In the genomic region with DNA sequence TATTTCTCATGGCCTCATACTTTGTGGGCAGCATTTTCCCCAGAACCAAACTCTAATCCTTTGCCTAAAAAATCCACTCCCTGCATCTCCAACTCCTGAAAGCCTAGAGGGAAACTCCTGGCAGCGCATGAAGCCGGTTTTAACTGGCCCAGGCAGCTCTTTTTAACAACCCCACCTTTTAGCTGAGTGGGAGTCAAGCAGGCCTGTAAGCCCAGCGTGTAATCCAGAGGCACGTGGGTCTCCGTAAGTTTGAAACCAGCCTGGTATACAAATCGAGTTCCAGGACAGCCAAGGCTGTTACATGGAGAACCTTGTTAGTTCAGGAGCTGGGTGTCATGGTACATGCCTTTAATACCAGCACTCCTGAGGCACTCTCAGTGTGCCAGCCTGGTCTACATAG, we compare ENCODE assay signal across 26 mouse cellular contexts. TPM values are rescaled to one million over a fixed set of nuclear protein-coding genes. Genes with fewer than 3 reads are reported as not detected.
DNase-seq lines count a peak whose midpoint lies in the region; ATAC-seq and TF ChIP-seq lines count a peak whose summit lies in the region.
"Had no signal": no experiment of that assay in that cellular context is flagged by ENCODE, and none has a peak within 500 bp of the region (broad histone marks: within the 10 kb centered on the region; RNA-seq: fewer than 3 reads in every experiment).

No protein-coding gene starts in this region.

- no peak for TF ChIP-seq CTCF in liver, postnatal 0 days (IDR thresholded peaks at IDR 0.05; ENCODE audit: low read depth)
- no peak for TF ChIP-seq CTCF in E14TG2a.4 (conservative IDR thresholded peaks at IDR 0.05; ENCODE audit: low read length)

- no peak overlapping the region for H3K4me3 ChIP-seq in hindbrain, embryonic 15.5 days
- H3K4me3 ChIP-seq in hindbrain, embryonic 11.5 days (ENCODE audit: low read depth, low read length), result no peak overlapping the region
- no peak overlapping the region for H3K4me3 ChIP-seq in liver, postnatal 0 days (ENCODE audit: low read depth, low read length)
- no peak overlapping the region for H3K4me3 ChIP-seq in liver, embryonic 12.5 days
- peak overlapping the region; percentile 21 for H3K4me3 ChIP-seq in E14TG2a.4 (replicated peaks; ENCODE audit: low read length)
- H3K4me3 ChIP-seq: embryonic facial prominence, embryonic 13.5 days; limb, embryonic 12.5 days; megakaryocyte, embryonic 14.5 days had no signal

- 0 out of 2 replicates have a peak overlapping the region, but pooled peaks have one; percentile 25 for H3K27ac ChIP-seq in hindbrain, embryonic 15.5 days (replicated peaks)
- no peak overlapping the region for H3K27ac ChIP-seq in hindbrain, embryonic 11.5 days (ENCODE audit: low read depth, low read length)
- no peak overlapping the region for H3K27ac ChIP-seq in liver, postnatal 0 days (ENCODE audit: low read depth)
- H3K27ac ChIP-seq in liver, embryonic 12.5 days, result no peak overlapping the region
- H3K27ac ChIP-seq: embryonic facial prominence, embryonic 13.5 days; limb, embryonic 12.5 days had no signal

- no peak for ATAC-seq in hindbrain, embryonic 15.5 days (ENCODE audit: low FRiP score, low read depth)
- ATAC-seq in hindbrain, embryonic 11.5 days (ENCODE audit: low FRiP score), result no peak
- ATAC-seq in liver, postnatal 0 days, result no peak
- ATAC-seq in liver, embryonic 12.5 days, result no peak
- ATAC-seq: intestine, postnatal 0 days had no signal

- peaks cover 15% of the 10 kb centered on the region for H3K36me3 ChIP-seq in hindbrain, embryonic 15.5 days
- H3K36me3 ChIP-seq in hindbrain, embryonic 11.5 days (ENCODE audit: control insufficient read depth, insufficient read depth, low read length), result no peaks in the 10 kb centered on the region
- H3K36me3 ChIP-seq in liver, postnatal 0 days (replicated peaks; ENCODE audit: insufficient read depth, low read length), result no peaks in the 10 kb centered on the region
- no peaks in the 10 kb centered on the region for H3K36me3 ChIP-seq in liver, embryonic 12.5 days
- H3K36me3 ChIP-seq in E14TG2a.4 (ENCODE audit: insufficient read depth, low read length), result peaks cover 31% of the 10 kb centered on the region
- H3K36me3 ChIP-seq: limb, embryonic 12.5 days had no signal

- no peaks in the 10 kb centered on the region for H3K9me3 ChIP-seq in hindbrain, embryonic 15.5 days
- H3K9me3 ChIP-seq in hindbrain, embryonic 11.5 days (ENCODE audit: control insufficient read depth, low read length), result no peaks in the 10 kb centered on the region
- H3K9me3 ChIP-seq in liver, postnatal 0 days (ENCODE audit: low read length), result no peaks in the 10 kb centered on the region
- H3K9me3 ChIP-seq in liver, embryonic 12.5 days (replicated peaks), result no peaks in the 10 kb centered on the region
- no peaks in the 10 kb centered on the region for H3K9me3 ChIP-seq in E14TG2a.4 (ENCODE audit: low read length)
- H3K9me3 ChIP-seq: embryonic facial prominence, embryonic 13.5 days; limb, embryonic 12.5 days had no signal

- H3K9ac ChIP-seq in hindbrain, embryonic 15.5 days, result no peak overlapping the region
- H3K9ac ChIP-seq in hindbrain, embryonic 11.5 days (ENCODE audit: low read depth, low read length), result no peak overlapping the region
- H3K9ac ChIP-seq in liver, postnatal 0 days (replicated peaks), result 0 out of 2 replicates have a peak overlapping the region, but pooled peaks have one; percentile 16
- H3K9ac ChIP-seq in liver, embryonic 12.5 days, result no peak overlapping the region
- H3K9ac ChIP-seq: embryonic facial prominence, embryonic 13.5 days; limb, embryonic 12.5 days; lung, embryonic 14.5 days had no signal

- H3K4me2 ChIP-seq in hindbrain, embryonic 15.5 days, result no peak overlapping the region
- no peak overlapping the region for H3K4me2 ChIP-seq in hindbrain, embryonic 11.5 days (replicated peaks; ENCODE audit: low read depth, low read length)
- no peak overlapping the region for H3K4me2 ChIP-seq in liver, postnatal 0 days (ENCODE audit: low read depth, low read length)
- no peak overlapping the region for H3K4me2 ChIP-seq in liver, embryonic 12.5 days
- H3K4me2 ChIP-seq: embryonic facial prominence, embryonic 13.5 days; limb, embryonic 12.5 days; liver, embryonic 11.5 days; lung, embryonic 14.5 days had no signal

- no peaks in the 10 kb centered on the region for H3K27me3 ChIP-seq in hindbrain, embryonic 15.5 days
- no peaks in the 10 kb centered on the region for H3K27me3 ChIP-seq in hindbrain, embryonic 11.5 days (ENCODE audit: control insufficient read depth, insufficient read depth, low read length)
- H3K27me3 ChIP-seq in liver, postnatal 0 days (ENCODE audit: insufficient read depth, low read length), result no peaks in the 10 kb centered on the region
- H3K27me3 ChIP-seq in liver, embryonic 12.5 days (replicated peaks), result peaks cover 8% of the 10 kb centered on the region; the same call in 1 of the 2 replicates
- no peaks in the 10 kb centered on the region for H3K27me3 ChIP-seq in E14TG2a.4 (ENCODE audit: insufficient read depth, low read length)
- H3K27me3 ChIP-seq: CH12.LX; embryonic facial prominence, embryonic 13.5 days; limb, embryonic 12.5 days had no signal

- no peak for TF ChIP-seq EP300 in liver, postnatal 0 days (IDR thresholded peaks at IDR 0.05; ENCODE audit: low read depth)

- H3K4me1 ChIP-seq in hindbrain, embryonic 15.5 days (replicated peaks), result peaks cover 46% of the 10 kb centered on the region
- peaks cover 2% of the 10 kb centered on the region for H3K4me1 ChIP-seq in hindbrain, embryonic 11.5 days (replicated peaks; ENCODE audit: control insufficient read depth, insufficient read depth, low read length)
- peaks cover 10% of the 10 kb centered on the region for H3K4me1 ChIP-seq in liver, postnatal 0 days (ENCODE audit: insufficient read depth)
- H3K4me1 ChIP-seq in liver, embryonic 12.5 days, result peaks cover 26% of the 10 kb centered on the region
- H3K4me1 ChIP-seq in E14TG2a.4 (replicated peaks; ENCODE audit: low read depth, low read length), result peaks cover 63% of the 10 kb centered on the region

- 70% methylated on average over 6 of the region's 6 CpGs for WGBS in hindbrain, embryonic 15.5 days
- 78% methylated on average over 6 of the region's 6 CpGs for WGBS in hindbrain, embryonic 11.5 days
- 67% methylated on average over 6 of the region's 6 CpGs for WGBS in liver, postnatal 0 days (ENCODE audit: insufficient replicate concordance)
- WGBS in liver, embryonic 12.5 days (ENCODE audit: insufficient replicate concordance), result 55% methylated on average over 6 of the region's 6 CpGs

- no peak for DNase-seq in hindbrain, embryonic 11.5 days (ENCODE audit: low spot score)
- DNase-seq in liver, postnatal 0 days, result no peak
- peak; percentile 81 for DNase-seq in ES-CJ7 (ENCODE audit: low read depth, low spot score)
- DNase-seq in c-Kit-positive CD71-positive TER-119-positive erythroid progenitor cells, embryonic 14.5 days (ENCODE audit: low spot score), result no peak
- DNase-seq in lung, postnatal 10 days, result no peak
- DNase-seq: B cell, adult 2 months; cerebellum, adult 8-10 months; cerebellum, postnatal 36 days; embryo, embryonic 11 days; gastrocnemius, postnatal 25 days; heart, adult 18-20 months; heart, postnatal 4 days; kidney, postnatal 4 days; lung, embryonic 14.5 days; lung, postnatal 36 days; right cerebral cortex, postnatal 4 days; thymus, postnatal 14 days had no signal

RNA-seq across cellular contexts. Expression of a gene that starts 14.5 kb away (rescaled TPM):
- polyA plus RNA-seq in hindbrain, embryonic 15.5 days (2015; fragmentation: Nextera tagmentation; extraction: Ambion mirVana), result 69.2 and 71.9 TPM in 2 replicates
- 74.7 and 114 TPM in 2 replicates for polyA plus RNA-seq in hindbrain, embryonic 11.5 days (2014; fragmentation: Nextera tagmentation; extraction: Ambion mirVana)
- 9.8 and 11.3 TPM in 2 replicates for polyA plus RNA-seq in liver, postnatal 0 days (2015; fragmentation: Nextera tagmentation; extraction: Ambion mirVana)
- 15.1 and 17.5 TPM in 2 replicates for polyA plus RNA-seq in liver, embryonic 12.5 days (2016; fragmentation: Nextera tagmentation; extraction: Ambion mirVana)

RNA-seq across cellular contexts. Expression of a gene that starts 48.3 kb away (rescaled TPM):
- 457 and 489 TPM in 2 replicates for polyA plus RNA-seq in hindbrain, embryonic 15.5 days (2015; fragmentation: Nextera tagmentation; extraction: Ambion mirVana)
- 340 and 344 TPM in 2 replicates for polyA plus RNA-seq in hindbrain, embryonic 11.5 days (2014; fragmentation: Nextera tagmentation; extraction: Ambion mirVana)
- polyA plus RNA-seq in liver, postnatal 0 days (2015; fragmentation: Nextera tagmentation; extraction: Ambion mirVana), result 257 and 261 TPM in 2 replicates
- 224 and 227 TPM in 2 replicates for polyA plus RNA-seq in liver, embryonic 12.5 days (2016; fragmentation: Nextera tagmentation; extraction: Ambion mirVana)
